Mouse (Mus musculus): ENCODE results near the gene Fam45a. TPM values are rescaled to one million over a fixed set of nuclear protein-coding genes. Genes with fewer than 3 reads are reported as not detected.
"Not testable (repeated sequence)": the region's sequence is repeated elsewhere in the genome, so short reads cannot be mapped to it uniquely, and the experiment has no call there.

Gene Fam45a
- polyA plus RNA-seq, 1 experiment from 2014 or later: 38.1 TPM

DNA sequence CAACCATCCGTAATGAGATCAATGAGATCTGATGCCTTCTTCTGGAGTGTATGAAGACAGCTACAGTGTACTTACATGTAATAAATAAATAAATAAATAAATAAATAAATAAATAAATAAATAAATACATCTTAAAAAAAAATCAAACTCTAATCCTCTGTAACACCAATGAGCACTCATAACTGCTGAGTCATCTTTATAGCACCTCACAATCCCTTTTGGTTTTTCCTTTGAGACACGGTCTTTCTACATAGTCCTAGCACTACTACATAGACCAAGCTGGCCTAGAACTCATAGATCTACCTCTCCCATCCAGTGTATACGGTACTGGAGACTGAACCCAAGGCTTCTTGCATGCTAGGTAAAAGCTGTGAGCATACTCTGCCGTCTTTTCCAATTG is 54.8 kb downstream of the Fam45a start:
- 97% methylated on average over 4 of the region's 4 CpGs for WGBS
- ATAC-seq (ENCODE audit: low FRiP score, low read depth): not testable (repeated sequence)

GRCm38 (mm10) chr19:60870489-60870888 is 59.1 kb downstream of the Fam45a start:
- 88% methylated on average over 1 of the region's 1 CpGs for WGBS
- Histone ChIP-seq H3K4me1 (peaks cover 7% of the 10 kb centered on the region; the same call in 1 of the 2 replicates), H3K36me3 (peaks cover 30% of the 10 kb centered on the region), H3K9ac (no peak overlapping the region), H3K27me3 (no peaks in the 10 kb centered on the region), H3K9me3 (no peaks in the 10 kb centered on the region), H3K27ac (no peak overlapping the region), H3K4me3 (no peak overlapping the region), H3K4me2 (replicated peaks) (no peak overlapping the region)
- ATAC-seq (ENCODE audit: low FRiP score, low read depth): no peak

More for the DNA sequence above, 54.8 kb downstream of the Fam45a start:
- not testable (repeated sequence) for H3K4me1 ChIP-seq; H3K27me3 ChIP-seq; H3K27ac ChIP-seq; H3K4me2 ChIP-seq (replicated peaks); H3K9me3 ChIP-seq; H3K4me3 ChIP-seq; H3K9ac ChIP-seq
- H3K36me3 ChIP-seq: peaks cover 41% of the 10 kb centered on the region

DNA sequence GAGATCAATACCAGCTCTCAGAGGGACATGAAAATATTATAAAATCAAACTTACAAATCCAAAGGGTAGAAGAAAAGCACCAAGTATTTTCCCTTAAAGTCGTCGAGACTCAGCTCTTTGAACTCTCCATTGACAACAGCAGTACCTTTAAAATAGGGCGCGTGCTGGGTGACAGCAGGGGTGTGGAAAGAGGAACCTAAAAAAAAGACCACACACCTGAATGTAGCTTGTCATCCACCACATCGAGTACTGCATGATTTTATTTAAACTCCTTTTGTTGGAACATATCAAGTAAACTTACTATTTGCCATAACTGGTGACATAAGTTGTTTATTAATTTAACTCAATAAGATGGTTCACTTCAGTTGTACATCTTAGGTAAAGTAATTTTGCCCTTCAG is 60.0 kb downstream of the Fam45a start:
- Histone ChIP-seq H3K4me1 (peaks cover 7% of the 10 kb centered on the region; the same call in 1 of the 2 replicates), H3K27ac (no peak overlapping the region), H3K36me3 (peaks cover 30% of the 10 kb centered on the region), H3K27me3 (no peaks in the 10 kb centered on the region), H3K4me3 (no peak overlapping the region), H3K4me2 (replicated peaks) (no peak overlapping the region), H3K9ac (no peak overlapping the region), H3K9me3 (no peaks in the 10 kb centered on the region)
- 92% methylated on average over 5 of the region's 5 CpGs for WGBS
- ATAC-seq (ENCODE audit: low FRiP score, low read depth): no peak

- peaks cover 7% of the 10 kb centered on the region; the same call in 1 of the 2 replicates for H3K4me1 ChIP-seq
- WGBS: 63% methylated on average over 1 of the region's 1 CpGs
- H3K27me3 ChIP-seq: no peaks in the 10 kb centered on the region
- no peak for ATAC-seq (ENCODE audit: low FRiP score, low read depth)
- H3K4me3 ChIP-seq: no peak overlapping the region
- H3K36me3 ChIP-seq: peaks cover 26% of the 10 kb centered on the region
- H3K4me2 ChIP-seq (replicated peaks): no peak overlapping the region
- H3K9me3 ChIP-seq: no peaks in the 10 kb centered on the region
- H3K9ac ChIP-seq: no peak overlapping the region
- H3K27ac ChIP-seq: no peak overlapping the region
Measured at GRCm38 (mm10) chr19:60872272-60872671, 60.9 kb downstream of the Fam45a start.

- Histone ChIP-seq H3K9ac (peak overlapping the region; percentile 77; the same call in 1 of the 2 replicates), H3K4me1 (peaks cover 7% of the 10 kb centered on the region; the same call in 1 of the 2 replicates), H3K4me2 (replicated peaks) (peak overlapping the region; percentile 76), H3K36me3 (peaks cover 17% of the 10 kb centered on the region), H3K27ac (peak overlapping the region; percentile 15; the same call in 1 of the 2 replicates), H3K4me3 (peak overlapping the region; percentile 69), H3K27me3 (no peaks in the 10 kb centered on the region), H3K9me3 (no peaks in the 10 kb centered on the region)
- WGBS: 31% methylated on average over 4 of the region's 4 CpGs
- ATAC-seq (ENCODE audit: low FRiP score, low read depth): no peak
Measured at GRCm38 (mm10) chr19:60873501-60873900, 62.1 kb downstream of the Fam45a start.

DNA sequence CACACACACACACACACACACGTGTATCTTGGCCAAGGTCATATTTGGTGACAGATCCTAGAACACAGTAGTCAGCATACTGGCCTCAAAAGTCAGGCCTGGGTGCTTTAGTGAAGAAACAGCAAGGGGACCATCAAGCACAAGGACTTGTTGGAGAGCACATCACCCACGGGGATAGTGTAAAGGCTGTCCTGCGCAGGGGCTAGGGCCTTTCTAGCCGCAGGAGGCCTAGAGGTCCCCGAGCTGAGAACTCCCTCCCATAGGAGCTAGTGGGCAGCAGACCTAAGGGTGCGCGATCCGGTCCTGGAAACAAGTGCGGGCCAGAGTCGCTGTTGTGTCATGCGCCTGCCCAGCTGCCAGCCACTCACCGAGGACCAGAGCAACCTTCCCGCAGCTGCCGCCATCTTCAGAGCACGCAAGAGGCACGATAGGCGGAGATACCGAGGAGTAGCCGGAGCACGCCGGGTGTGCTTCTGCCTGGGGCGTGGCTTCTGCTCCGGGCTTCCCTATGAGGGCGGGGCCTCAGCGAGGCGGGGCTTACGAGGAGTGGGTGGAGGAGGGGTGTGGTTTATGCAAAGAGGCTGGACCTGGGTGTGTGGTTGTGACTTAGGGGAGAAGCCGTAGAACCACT is 62.8 kb downstream of the Fam45a start, which contains the start of gene Prdx3:
Gene Prdx3, minus strand, starts transcription at position 493 of the 631 bp plus-strand sequence.
- Histone ChIP-seq H3K36me3 (peaks cover 12% of the 10 kb centered on the region), H3K4me3 (peak within 1 kb of the TSS; percentile 69), H3K9me3 (no peaks in the 10 kb centered on the region), H3K4me1 (peaks cover 7% of the 10 kb centered on the region; the same call in 1 of the 2 replicates), H3K4me2 (replicated peaks) (peak within 1 kb of the TSS; percentile 76), H3K27ac (peak within 1 kb of the TSS; percentile 70), H3K27me3 (no peaks in the 10 kb centered on the region), H3K9ac (peak within 1 kb of the TSS; percentile 77)
- WGBS: 0% methylated on average over 28 of the region's 28 CpGs
- peak; percentile 98 for ATAC-seq (ENCODE audit: low FRiP score, low read depth)

DNA sequence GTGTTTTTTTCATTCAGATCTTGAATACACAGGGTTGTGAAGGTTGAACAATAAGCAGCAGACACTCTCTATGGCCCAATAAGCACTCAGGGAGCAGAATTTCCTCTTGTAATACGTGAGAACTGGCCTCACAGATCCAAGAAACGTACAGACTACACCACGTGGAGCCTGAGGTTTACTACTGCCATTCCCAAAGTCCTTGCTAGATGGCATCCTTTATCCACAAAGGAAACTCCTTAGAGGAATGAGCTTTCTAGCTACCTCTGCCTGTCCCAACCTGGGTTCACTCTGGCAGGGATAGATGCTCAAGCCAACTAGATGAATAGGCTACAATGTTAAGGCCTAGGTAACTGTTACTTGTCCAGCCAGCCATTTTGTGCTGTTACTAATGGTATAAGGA is 71.7 kb downstream of the Fam45a start:
- ATAC-seq (ENCODE audit: low FRiP score, low read depth): no peak
- Histone ChIP-seq H3K9ac (no peak overlapping the region), H3K27me3 (no peaks in the 10 kb centered on the region), H3K4me1 (no peaks in the 10 kb centered on the region), H3K9me3 (no peaks in the 10 kb centered on the region), H3K36me3 (no peaks in the 10 kb centered on the region), H3K4me2 (replicated peaks) (no peak overlapping the region), H3K27ac (no peak overlapping the region), H3K4me3 (no peak overlapping the region)
- WGBS: 5% methylated on average over 3 of the region's 3 CpGs

Small RNAs within 50 kb of the gene (microRNA-seq; reads per million reads assigned to microRNA genes)
- not detected for gene mmu-mir-3084-1

Other genes starting within 250 kb of the Fam45a start
- gene Cacul1, start 230.6 kb upstream of the Fam45a start, polyA plus RNA-seq (2015; fragmentation: Nextera tagmentation; extraction: Ambion mirVana): 20.8 and 22.7 TPM in 2 replicates
- gene Nanos1, start 55.6 kb upstream of the Fam45a start, polyA plus RNA-seq (2015; fragmentation: Nextera tagmentation; extraction: Ambion mirVana): 1.2 and 1.6 TPM in 2 replicates
- gene Eif3a, start 20.9 kb upstream of the Fam45a start, polyA plus RNA-seq (2015; fragmentation: Nextera tagmentation; extraction: Ambion mirVana): 160 and 162 TPM in 2 replicates
- 13.6 and 14.6 TPM in 2 replicates for gene Sfxn4, start 49.9 kb downstream of the Fam45a start, polyA plus RNA-seq (2015; fragmentation: Nextera tagmentation; extraction: Ambion mirVana)
- 96.5 and 98.4 TPM in 2 replicates for gene Prdx3, start 63.0 kb downstream of the Fam45a start, polyA plus RNA-seq (2015; fragmentation: Nextera tagmentation; extraction: Ambion mirVana)
- 1.5 and 2.1 TPM in 2 replicates for gene Grk5, start 78.2 kb downstream of the Fam45a start, polyA plus RNA-seq (2015; fragmentation: Nextera tagmentation; extraction: Ambion mirVana)